Mouse (Mus musculus) spleen, postnatal 14 days (tissue): Measurements from ENCODE around the gene Rspo1.

Experiments
- DNase-seq, 2 experiments: peaks; one replicate each; pipeline ENCODE4 v3.0.0; 2021 to 2022; ENCODE audit warnings: low spot score in 2 of 2

Gene Rspo1

DNA sequence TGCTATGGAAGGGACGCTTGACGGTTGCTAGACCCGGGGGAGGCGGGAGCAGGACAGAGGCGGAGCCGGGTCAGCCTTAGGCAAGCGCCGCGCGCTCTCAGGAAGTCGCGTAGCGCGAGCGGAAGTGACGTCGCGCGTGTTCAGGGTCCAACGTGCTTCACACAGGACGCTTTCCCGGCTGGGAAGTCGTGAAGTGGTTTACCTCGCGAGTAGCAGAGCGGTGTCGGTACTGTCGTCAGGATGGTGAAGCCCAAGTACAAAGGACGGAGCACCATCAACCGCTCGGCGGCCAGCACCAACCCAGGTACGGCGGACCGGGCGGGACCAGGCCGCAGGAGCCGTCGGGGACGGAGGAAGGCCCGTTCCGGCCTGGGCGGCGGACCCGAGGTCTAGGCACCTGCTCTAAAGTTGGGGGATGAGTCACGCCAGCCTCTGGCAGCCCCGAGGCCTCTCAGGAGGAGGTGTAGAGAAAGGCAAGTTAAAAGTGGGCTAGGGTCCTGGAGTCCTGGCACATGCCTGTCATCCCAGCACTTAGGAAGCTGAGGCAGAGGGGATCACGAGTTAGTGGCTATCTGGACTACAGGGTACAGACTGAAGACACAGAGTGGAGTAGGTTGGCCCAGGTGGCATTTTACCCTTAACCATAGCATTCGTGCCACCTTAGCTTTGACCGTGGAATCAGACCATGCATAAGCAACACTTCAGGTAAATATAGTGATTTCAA lies 43.8 kb downstream of the Rspo1 start:
- DNase-seq, result peak; percentile 78 to 88

DNA sequence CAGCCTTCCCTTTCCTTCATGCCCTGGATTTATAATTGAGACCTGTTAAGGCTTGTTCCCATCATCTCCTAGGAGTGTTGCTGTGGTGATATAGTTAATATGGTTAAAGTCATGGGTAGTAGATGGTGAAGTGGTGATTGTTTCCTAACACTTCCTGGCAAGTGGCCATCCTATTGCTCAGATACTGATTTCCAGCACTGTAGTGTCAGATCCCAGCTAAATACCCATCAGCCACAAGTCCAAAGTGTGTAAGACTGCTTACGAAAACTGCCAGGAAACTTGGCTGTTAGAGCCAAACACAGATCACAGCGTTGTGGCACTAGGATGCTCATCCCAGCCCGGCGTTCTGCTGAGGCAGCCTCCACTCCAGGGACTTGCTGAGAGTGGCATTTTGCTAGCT lies 48.1 kb downstream of the Rspo1 start:
- DNase-seq, result no peak

DNA sequence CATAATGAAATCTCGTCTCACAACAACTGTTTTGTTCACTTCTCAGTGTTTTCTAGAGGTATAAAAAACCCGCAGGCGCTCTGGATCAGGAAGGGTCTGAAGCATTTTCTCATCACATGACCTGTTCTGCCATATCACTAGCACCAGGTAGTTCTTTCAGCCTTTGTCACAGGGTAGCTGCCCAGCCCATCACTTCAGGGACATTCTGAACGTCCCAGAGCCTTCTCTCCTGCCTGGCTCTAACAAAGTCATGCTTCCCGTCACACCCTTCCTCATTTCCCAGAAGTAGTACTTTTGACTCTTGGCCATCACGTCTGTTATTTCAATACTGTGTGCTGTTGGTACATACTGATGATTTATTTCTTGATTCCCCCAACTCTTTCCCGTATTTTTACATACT lies 58.2 kb downstream of the Rspo1 start:
- no peak for DNase-seq

DNA sequence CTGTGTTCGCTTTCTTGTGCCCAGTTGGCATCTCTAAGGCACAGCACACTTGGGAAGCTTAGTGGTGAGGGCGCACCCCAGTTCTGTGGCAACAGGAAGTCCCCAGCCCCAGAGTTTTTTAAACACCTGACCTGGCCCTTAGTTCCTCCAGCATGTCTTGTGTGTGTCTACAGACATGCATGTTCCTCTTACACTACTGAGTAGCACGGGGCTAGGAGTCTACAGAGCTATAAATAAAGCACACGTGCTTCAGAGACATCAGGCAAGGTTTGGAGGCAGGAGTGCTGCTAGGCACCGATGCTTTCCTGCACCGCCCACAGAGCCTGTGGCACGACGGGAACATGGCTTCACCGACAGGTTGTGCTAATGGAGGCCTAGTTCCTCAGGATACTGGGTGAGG lies 69.2 kb downstream of the Rspo1 start:
- DNase-seq, result no peak

DNA sequence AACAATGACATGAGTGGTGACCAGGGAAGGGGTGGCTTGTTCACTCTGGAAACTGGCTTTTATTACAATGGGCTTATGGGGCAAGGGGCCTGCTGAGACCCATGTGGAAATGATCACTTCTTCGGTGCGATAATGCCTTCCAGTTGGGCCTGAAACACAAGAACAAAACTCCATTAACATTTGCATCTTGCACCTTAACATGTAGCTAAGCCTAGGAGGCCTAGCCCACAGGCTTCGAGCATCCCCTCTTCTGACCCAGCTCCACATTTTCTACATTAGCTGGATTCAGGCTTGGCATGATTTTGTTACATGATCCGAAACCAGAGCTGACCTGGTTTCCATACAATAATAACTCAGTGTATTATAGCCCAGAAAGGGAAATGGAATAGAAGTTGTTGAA lies 70.2 kb downstream of the Rspo1 start:
- DNase-seq, result no peak

DNA sequence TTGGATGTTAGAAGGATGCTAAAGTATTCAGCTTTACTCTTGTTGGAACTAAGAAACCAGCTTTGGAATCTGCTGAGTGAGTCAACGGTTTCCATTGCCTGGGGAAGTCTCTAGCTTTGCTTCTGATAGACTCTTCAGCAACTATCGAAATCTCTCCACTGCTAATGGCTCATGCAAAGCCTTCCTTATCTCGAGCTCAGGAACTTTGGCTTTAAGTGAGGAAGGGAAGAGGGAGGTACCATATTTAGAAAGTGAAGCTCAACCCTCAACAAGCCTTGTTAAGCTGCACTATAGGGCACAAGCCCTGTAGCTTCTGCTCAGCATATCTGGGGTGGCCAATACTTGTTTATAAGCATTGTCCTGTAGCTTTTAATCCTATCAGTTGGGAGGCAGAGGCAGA lies 71.0 kb downstream of the Rspo1 start:
- DNase-seq, result no peak

DNA sequence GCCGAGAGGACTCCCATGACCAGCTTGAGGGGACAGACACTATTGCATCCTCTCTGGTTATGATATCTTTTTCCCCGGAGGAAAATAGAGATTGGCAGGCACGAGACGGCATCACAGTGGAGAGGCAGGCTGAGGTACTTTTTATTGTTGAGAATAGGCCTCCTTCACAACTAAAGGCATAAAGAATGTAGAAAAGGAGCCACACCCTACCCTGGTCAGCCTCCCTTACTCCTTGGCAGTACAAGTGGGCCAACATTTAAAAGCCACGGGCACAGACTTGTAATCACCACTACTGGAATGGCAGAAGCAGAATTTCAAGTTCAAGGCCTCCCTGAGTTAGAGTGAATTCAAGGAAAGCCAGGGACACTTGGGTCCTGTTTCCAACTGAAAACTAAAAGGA lies 71.8 kb downstream of the Rspo1 start:
- no peak for DNase-seq
